Mouse (Mus musculus) liver, embryonic 15.5 days (tissue): ENCODE data around the gene Herc2. TPM values are rescaled to one million over a fixed set of nuclear protein-coding genes. Genes with fewer than 3 reads are reported as not detected.
"Not testable (repeated sequence)": the region's sequence is repeated elsewhere in the genome, so short reads cannot be mapped to it uniquely, and the experiment has no call there.

Experiments used
- ATAC-seq: fragments of 200-750 bp; cut with Nextera tagmentation; 2 replicates; pipeline ENCODE4 v1.8.0; 2017; ENCODE audit warnings: moderate number of reproducible peaks, mild to moderate bottlenecking, moderate library complexity; ENCODE audit not compliant: insufficient read depth
- H3K27ac ChIP-seq: fragments of 300-500 bp; sonication (generic); replicated peaks from 2 replicates; pipeline ENCODE4 v1.5.1; 2015; ENCODE audit warnings: mild to moderate bottlenecking, inconsistent platforms
- H3K27me3 ChIP-seq: fragments of 300-500 bp; sonication (generic); 2 replicates; pipeline ENCODE4 v1.6.1; 2015; ENCODE audit warnings: mild to moderate bottlenecking, inconsistent platforms
- H3K36me3 ChIP-seq: fragments of 300-500 bp; sonication (generic); replicated peaks from 2 replicates; pipeline ENCODE4 v1.6.1; 2015; ENCODE audit warnings: moderate library complexity, mild to moderate bottlenecking, inconsistent platforms
- H3K4me1 ChIP-seq: fragments of 300-500 bp; sonication (generic); replicated peaks from 2 replicates; pipeline ENCODE4 v1.6.1; 2015; ENCODE audit warnings: inconsistent platforms
- H3K4me2 ChIP-seq: fragments of 300-500 bp; sonication (generic); 2 replicates; pipeline ENCODE4 v1.6.1; 2015; ENCODE audit warnings: moderate library complexity, mild to moderate bottlenecking, inconsistent platforms
- H3K4me3 ChIP-seq: fragments of 300-500 bp; sonication (generic); replicated peaks from 2 replicates; pipeline ENCODE4 v1.5.1; 2015; ENCODE audit warnings: mild to moderate bottlenecking, inconsistent platforms
- H3K9ac ChIP-seq: fragments of 300-500 bp; sonication (generic); 2 replicates; pipeline ENCODE4 v1.6.1; 2015; ENCODE audit warnings: moderate library complexity, mild to moderate bottlenecking, inconsistent platforms
- H3K9me3 ChIP-seq: fragments of 300-500 bp; sonication (generic); replicated peaks from 2 replicates; pipeline ENCODE4 v1.6.1; 2016; ENCODE audit warnings: inconsistent platforms
- WGBS: fragments of 180-500 bp; shearing (Covaris S2); methylation state at CpG from one replicate; pipeline ENCODE4 v1.1.7; 2015; ENCODE audit warnings: mixed read lengths; ENCODE audit not compliant: insufficient replicate concordance; 5-methylcytosine and 5-hydroxymethylcytosine counted together
- polyA plus RNA-seq: library from polyadenylated mRNA; unstranded; fragments of >200 nt; fragmentation: Nextera tagmentation; extraction: Ambion mirVana; gene quantifications from 2 replicates; pipeline ENCODE4 v1.2.1, GENCODE M21; 2015

Herc2 gene
- polyA plus RNA-seq = 14.2 and 15.5 TPM in 2 replicates

- H3K36me3 ChIP-seq = peaks cover 6% of the 10 kb centered on the region
Observed at GRCm38 (mm10) chr7:56049831-56050321, at the start of gene Herc2. TSS of gene Herc2 (plus strand) at chr7:56050196.

GRCm38 (mm10) chr7:56010318-56011017 is 39.5 kb upstream of the Herc2 start:
- H3K9ac ChIP-seq = no peak overlapping the region
- H3K4me3 ChIP-seq = no peak overlapping the region
- no peaks in the 10 kb centered on the region; the same call in 1 of the 2 replicates for H3K36me3 ChIP-seq
- H3K4me1 ChIP-seq = peaks cover 58% of the 10 kb centered on the region
- no peaks in the 10 kb centered on the region for H3K9me3 ChIP-seq
- no peak overlapping the region for H3K4me2 ChIP-seq
- ATAC-seq = no peak
- 86% methylated on average over 4 of the region's 4 CpGs for WGBS
- no peaks in the 10 kb centered on the region for H3K27me3 ChIP-seq
- H3K27ac ChIP-seq = peak overlapping the region; percentile 14; the same call in 1 of the 2 replicates

More at GRCm38 (mm10) chr7:56049831-56050321, at the start of gene Herc2:
- ATAC-seq = peak; percentile 99
- H3K27me3 ChIP-seq = no peaks in the 10 kb centered on the region
- H3K9ac ChIP-seq = peak within 1 kb of the TSS; percentile 74
- peaks cover 39% of the 10 kb centered on the region for H3K4me1 ChIP-seq
- peak within 1 kb of the TSS; percentile 83 for H3K4me2 ChIP-seq
- WGBS = under 1% methylated on average over 47 of the region's 47 CpGs
- H3K27ac ChIP-seq = peak within 1 kb of the TSS; percentile 95
- H3K4me3 ChIP-seq = peak within 1 kb of the TSS; percentile 81
- no peaks in the 10 kb centered on the region for H3K9me3 ChIP-seq

GRCm38 (mm10) chr7:56011018-56011333 is 39.0 kb upstream of the Herc2 start:
- H3K27me3 ChIP-seq = no peaks in the 10 kb centered on the region
- ATAC-seq = no peak
- H3K9ac ChIP-seq = no peak overlapping the region
- 0 out of 2 replicates have a peak overlapping the region, but pooled peaks have one; percentile 11 for H3K27ac ChIP-seq
- H3K4me3 ChIP-seq = no peak overlapping the region
- no peaks in the 10 kb centered on the region for H3K9me3 ChIP-seq
- no peak overlapping the region for H3K4me2 ChIP-seq
- H3K4me1 ChIP-seq = peaks cover 63% of the 10 kb centered on the region
- no peaks in the 10 kb centered on the region; the same call in 1 of the 2 replicates for H3K36me3 ChIP-seq

- Histone ChIP-seq H3K36me3 (no peaks in the 10 kb centered on the region; the same call in 1 of the 2 replicates), H3K4me2 (0 out of 2 replicates have a peak overlapping the region, but pooled peaks have one; percentile 1), H3K4me1 (peaks cover 79% of the 10 kb centered on the region), H3K9ac (peak overlapping the region; percentile 1; the same call in 1 of the 2 replicates), H3K27ac (peak overlapping the region; percentile 56), H3K9me3 (no peaks in the 10 kb centered on the region), H3K27me3 (no peaks in the 10 kb centered on the region), H3K4me3 (no peak overlapping the region)
- 93% methylated on average over 14 of the region's 14 CpGs for WGBS
- no peak for ATAC-seq
Observed at GRCm38 (mm10) chr7:56013261-56014001, 36.6 kb upstream of the Herc2 start.

GRCm38 (mm10) chr7:56014002-56014702 is 35.8 kb upstream of the Herc2 start:
- peak overlapping the region; percentile 60 for H3K4me2 ChIP-seq
- peaks cover 72% of the 10 kb centered on the region for H3K4me1 ChIP-seq
- H3K9me3 ChIP-seq, H3K36me3 ChIP-seq, ATAC-seq, H3K27me3 ChIP-seq: not testable (repeated sequence)
- H3K4me3 ChIP-seq = peak overlapping the region; percentile 20; the same call in 1 of the 2 replicates
- peak overlapping the region; percentile 97 for H3K27ac ChIP-seq
- WGBS = 78% methylated on average over 7 of the region's 18 CpGs
- peak overlapping the region; percentile 51; the same call in 1 of the 2 replicates for H3K9ac ChIP-seq

GRCm38 (mm10) chr7:56015172-56015571 is 34.8 kb upstream of the Herc2 start:
- H3K27me3 ChIP-seq = no peaks in the 10 kb centered on the region
- no peaks in the 10 kb centered on the region for H3K9me3 ChIP-seq
- no peaks in the 10 kb centered on the region; the same call in 1 of the 2 replicates for H3K36me3 ChIP-seq
- peak overlapping the region; percentile 63 for H3K4me2 ChIP-seq
- H3K27ac ChIP-seq = peak overlapping the region; percentile 97
- peaks cover 66% of the 10 kb centered on the region for H3K4me1 ChIP-seq
- ATAC-seq = peak; percentile 91
- peak overlapping the region; percentile 25 for H3K4me3 ChIP-seq
- H3K9ac ChIP-seq = peak overlapping the region; percentile 56
- 16% methylated on average over 6 of the region's 6 CpGs for WGBS

- Histone ChIP-seq H3K36me3 (no peaks in the 10 kb centered on the region; the same call in 1 of the 2 replicates), H3K27ac (peak overlapping the region; percentile 97), H3K27me3 (no peaks in the 10 kb centered on the region), H3K9me3 (no peaks in the 10 kb centered on the region), H3K4me1 (peaks cover 66% of the 10 kb centered on the region), H3K9ac (peak overlapping the region; percentile 56), H3K4me3 (peak overlapping the region; percentile 25), H3K4me2 (peak overlapping the region; percentile 63)
- no peak for ATAC-seq
- 73% methylated on average over 7 of the region's 7 CpGs for WGBS
Observed at GRCm38 (mm10) chr7:56015837-56016236, 34.2 kb upstream of the Herc2 start.

GRCm38 (mm10) chr7:56017761-56018160 is 32.2 kb upstream of the Herc2 start:
- Histone ChIP-seq H3K36me3 (no peaks in the 10 kb centered on the region), H3K4me2 (peak overlapping the region; percentile 86), H3K27ac (peak overlapping the region; percentile 97), H3K9me3 (no peaks in the 10 kb centered on the region), H3K9ac (peak overlapping the region; percentile 97; the same call in 1 of the 2 replicates), H3K27me3 (no peaks in the 10 kb centered on the region), H3K4me3 (peak overlapping the region; percentile 91), H3K4me1 (peaks cover 62% of the 10 kb centered on the region)
- WGBS = 53% methylated on average over 3 of the region's 3 CpGs
- ATAC-seq = no peak

- Histone ChIP-seq H3K4me2 (peak overlapping the region; percentile 86), H3K27me3 (no peaks in the 10 kb centered on the region), H3K9me3 (no peaks in the 10 kb centered on the region), H3K27ac (peak overlapping the region; percentile 97), H3K36me3 (no peaks in the 10 kb centered on the region), H3K4me1 (peaks cover 62% of the 10 kb centered on the region), H3K4me3 (peak overlapping the region; percentile 91), H3K9ac (peak overlapping the region; percentile 97)
- WGBS = 17% methylated on average over 7 of the region's 7 CpGs
- ATAC-seq = peak; percentile 5; the same call in 1 of the 2 replicates
Observed at GRCm38 (mm10) chr7:56018446-56018971, 31.5 kb upstream of the Herc2 start.
